Mouse (Mus musculus) liver, adult 2 months (tissue): ENCODE measurements at regions not wholly inside any gene's neighbourhood (a gene's known extent, or its start where the extent isn't known, plus 50 kb on each side); places are given as distances from the start of the nearest gene placed in this dataset.

Source experiments
- DNase-seq: peaks from one replicate; pipeline ENCODE4 v3.0.0-alpha.2; 2011; ENCODE audit warnings: low read depth, low spot score; ENCODE audit errors: extremely low read depth
- H3K27ac ChIP-seq: fragments of 200-500 bp; replicated peaks from 2 replicates; pipeline ENCODE4 v1.5.1; 2012; ENCODE audit warnings: low read depth, mild to moderate bottlenecking, control low read depth, inconsistent platforms, low read length; ENCODE audit not compliant: insufficient read depth
- H3K27me3 ChIP-seq: fragments of 200-500 bp; 2 replicates; pipeline ENCODE4 v1.6.1; 2012; ENCODE audit warnings: mild to moderate bottlenecking, moderate library complexity, low read length, inconsistent platforms; ENCODE audit not compliant: control insufficient read depth, insufficient read depth
- H3K36me3 ChIP-seq: fragments of 200-500 bp; 2 replicates; pipeline ENCODE4 v1.6.1; 2012; ENCODE audit warnings: low read length, inconsistent platforms; ENCODE audit not compliant: control insufficient read depth, insufficient read depth
- H3K4me1 ChIP-seq: fragments of 200-500 bp; 2 replicates; pipeline ENCODE4 v1.6.1; 2011; ENCODE audit warnings: low read length; ENCODE audit not compliant: control insufficient read depth, insufficient read depth
- H3K4me3 ChIP-seq: fragments of 200-500 bp; 2 replicates; pipeline ENCODE4 v1.5.1; 2011; ENCODE audit warnings: low read depth, mild to moderate bottlenecking, control low read depth, low read length, moderate library complexity; ENCODE audit not compliant: insufficient read depth
- H3K79me2 ChIP-seq: fragments of 200-500 bp; 2 replicates; pipeline ENCODE4 v1.6.1; 2012; ENCODE audit warnings: inconsistent platforms, mild to moderate bottlenecking, low read length, moderate library complexity; ENCODE audit not compliant: control insufficient read depth, insufficient read depth
- H3K9ac ChIP-seq: fragments of 200-500 bp; 2 replicates; pipeline ENCODE4 v1.6.1; 2012; ENCODE audit warnings: low read depth, mild to moderate bottlenecking, control low read depth, inconsistent platforms, low read length
- CTCF ChIP-seq: fragments of 200-500 bp; IDR thresholded peaks from 2 replicates; pipeline ENCODE4 v1.5.1; 2011; ENCODE audit warnings: low read depth, low read length, control low read depth
- POLR2A ChIP-seq: fragments of 200-500 bp; IDR thresholded peaks from 2 replicates; pipeline ENCODE4 v1.6.1; 2011; ENCODE audit warnings: low read length, control low read depth; ENCODE audit not compliant: insufficient read depth; ENCODE audit errors: extremely low read depth
- WGBS: fragments of 180-500 bp; shearing (Covaris S2); methylation state at CpG from one replicate; pipeline ENCODE4 v1.1.7; 2018; 5-methylcytosine and 5-hydroxymethylcytosine counted together

- no peak for DNase-seq
- no peak overlapping the region for H3K27ac ChIP-seq
- no peaks in the 10 kb centered on the region for H3K79me2 ChIP-seq
- H3K27me3 ChIP-seq: no peaks in the 10 kb centered on the region
- peaks cover 3% of the 10 kb centered on the region; the same call in 1 of the 2 replicates for H3K4me1 ChIP-seq
- no peaks in the 10 kb centered on the region for H3K36me3 ChIP-seq
- H3K4me3 ChIP-seq: no peak overlapping the region
- WGBS: 77% methylated on average over 7 of the region's 7 CpGs
- TF ChIP-seq CTCF (no peak), POLR2A (no peak)
- no peak overlapping the region for H3K9ac ChIP-seq
Observed at GRCm38 (mm10) chr10:96293622-96294021, 157.2 kb downstream of the Gm5426 start.

DNA sequence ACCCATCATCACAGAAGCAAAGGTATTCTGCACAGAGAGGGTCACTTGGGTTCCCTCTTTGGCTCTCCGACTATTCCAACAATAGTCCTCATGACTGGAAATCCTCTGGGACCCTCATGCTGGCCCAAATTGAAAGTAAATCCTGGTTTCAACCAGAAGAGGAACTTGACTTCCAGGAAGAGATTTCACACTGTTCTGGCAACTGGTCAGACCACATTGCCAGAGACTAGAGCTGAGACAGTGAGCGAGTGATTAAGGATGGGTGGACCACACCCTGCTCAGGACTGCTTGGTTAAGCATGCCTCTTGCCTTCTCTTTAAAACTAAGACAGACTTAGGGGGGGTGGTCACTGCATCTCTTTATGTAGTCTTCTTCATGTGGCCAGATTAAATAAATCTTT is 158.3 kb downstream of the Gm5426 start:
- H3K4me3 ChIP-seq: no peak overlapping the region
- peaks cover 3% of the 10 kb centered on the region; the same call in 1 of the 2 replicates for H3K4me1 ChIP-seq
- H3K79me2 ChIP-seq: no peaks in the 10 kb centered on the region
- DNase-seq: no peak
- no peaks in the 10 kb centered on the region for H3K27me3 ChIP-seq
- WGBS: 70% methylated on average over 2 of the region's 2 CpGs
- no peak overlapping the region for H3K9ac ChIP-seq
- TF ChIP-seq CTCF: no peak
- no peak for TF ChIP-seq POLR2A
- no peaks in the 10 kb centered on the region for H3K36me3 ChIP-seq
- no peak overlapping the region for H3K27ac ChIP-seq

DNA sequence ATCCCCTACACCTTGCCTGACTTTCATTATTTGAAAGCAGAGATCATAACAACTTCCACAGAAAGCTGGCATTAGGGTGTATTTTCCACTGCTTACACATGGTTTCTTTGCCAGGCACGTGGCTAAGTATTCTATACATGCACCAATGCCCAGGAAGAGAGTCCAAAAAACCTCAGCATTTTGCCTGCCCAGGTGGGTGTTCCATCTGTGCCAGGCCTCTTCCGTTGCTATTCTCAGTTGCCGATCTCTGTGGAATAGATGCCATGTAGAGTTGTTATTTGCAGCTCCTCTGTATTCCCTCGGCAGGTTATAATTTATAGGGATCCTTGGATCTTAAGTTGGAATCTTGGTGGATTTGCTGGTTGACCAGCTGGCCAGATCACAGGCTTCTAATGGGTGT is 161.3 kb downstream of the Gm5426 start:
- no peak overlapping the region for H3K9ac ChIP-seq
- no peaks in the 10 kb centered on the region for H3K79me2 ChIP-seq
- H3K27ac ChIP-seq: no peak overlapping the region
- no peak for DNase-seq
- 96% methylated on average over 4 of the region's 4 CpGs for WGBS
- no peak overlapping the region for H3K4me3 ChIP-seq
- no peaks in the 10 kb centered on the region for H3K36me3 ChIP-seq
- no peaks in the 10 kb centered on the region for H3K27me3 ChIP-seq
- TF ChIP-seq POLR2A (no peak), CTCF (no peak)
- H3K4me1 ChIP-seq: peaks cover 3% of the 10 kb centered on the region; the same call in 1 of the 2 replicates

GRCm38 (mm10) chr10:96298566-96298965 is 162.2 kb downstream of the Gm5426 start:
- 31% methylated on average over 5 of the region's 5 CpGs for WGBS
- H3K27me3 ChIP-seq: no peaks in the 10 kb centered on the region
- TF ChIP-seq CTCF: no peak
- TF ChIP-seq POLR2A: no peak
- no peak overlapping the region for H3K4me3 ChIP-seq
- no peak overlapping the region for H3K27ac ChIP-seq
- H3K79me2 ChIP-seq: no peaks in the 10 kb centered on the region
- H3K4me1 ChIP-seq: peaks cover 3% of the 10 kb centered on the region; the same call in 1 of the 2 replicates
- no peak overlapping the region for H3K9ac ChIP-seq
- peak; percentile 83 for DNase-seq
- H3K36me3 ChIP-seq: no peaks in the 10 kb centered on the region

- Histone ChIP-seq H3K27me3 (0 out of 2 replicates have a peak, but pooled peaks cover 2% of the 10 kb centered on the region), H3K79me2 (no peaks in the 10 kb centered on the region), H3K4me1 (no peaks in the 10 kb centered on the region; the same call in 1 of the 2 replicates), H3K36me3 (no peaks in the 10 kb centered on the region), H3K27ac (no peak overlapping the region), H3K4me3 (no peak overlapping the region), H3K9ac (no peak overlapping the region)
- 75% methylated on average over 7 of the region's 7 CpGs for WGBS
- TF ChIP-seq CTCF: no peak
- no peak for TF ChIP-seq POLR2A
- DNase-seq: no peak
Observed at GRCm38 (mm10) chr10:96305701-96306100, 169.3 kb downstream of the Gm5426 start.

- Histone ChIP-seq H3K27ac (no peak overlapping the region), H3K9ac (no peak overlapping the region), H3K79me2 (no peaks in the 10 kb centered on the region), H3K27me3 (0 out of 2 replicates have a peak, but pooled peaks cover 2% of the 10 kb centered on the region), H3K36me3 (no peaks in the 10 kb centered on the region), H3K4me3 (no peak overlapping the region), H3K4me1 (no peaks in the 10 kb centered on the region; the same call in 1 of the 2 replicates)
- WGBS: 35% methylated on average over 7 of the region's 7 CpGs
- DNase-seq: no peak
- TF ChIP-seq CTCF (no peak), POLR2A (no peak)
Observed at GRCm38 (mm10) chr10:96308713-96309445, 172.5 kb downstream of the Gm5426 start.
